Mouse (Mus musculus): Measurements from ENCODE around the gene Kcnc1. TPM values are rescaled to one million over a fixed set of nuclear protein-coding genes. Genes with fewer than 3 reads are reported as not detected.

The Kcnc1 gene
- polyA plus RNA-seq, 1 experiment from 2014 or later, result 0.14 TPM

DNA sequence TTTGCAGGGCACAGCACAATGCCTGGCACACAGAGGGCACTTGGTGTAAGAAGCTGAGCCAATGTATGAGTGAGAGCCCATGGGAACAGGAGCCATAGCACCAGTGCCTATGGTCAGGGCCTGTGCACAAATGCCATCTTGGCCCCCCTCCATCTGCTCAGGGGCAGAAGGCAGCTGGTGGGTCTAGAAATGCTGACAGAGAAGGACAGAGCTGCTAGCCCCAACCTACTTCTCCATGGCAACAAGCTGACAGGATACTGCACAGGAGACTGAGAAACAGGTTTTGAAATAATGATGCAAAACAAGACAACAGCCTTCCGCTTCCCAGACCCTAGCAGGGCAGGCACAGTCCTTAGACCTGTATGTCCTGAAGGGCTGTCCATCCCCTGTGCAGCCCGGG, 62.9 kb downstream of the Kcnc1 start:
- Histone ChIP-seq H3K4me2 (no peak overlapping the region), H3K27ac (no peak overlapping the region), H3K36me3 (no peaks in the 10 kb centered on the region), H3K4me1 (replicated peaks) (no peaks in the 10 kb centered on the region), H3K27me3 (no peaks in the 10 kb centered on the region), H3K9me3 (replicated peaks) (no peaks in the 10 kb centered on the region), H3K9ac (no peak overlapping the region), H3K4me3 (replicated peaks) (no peak overlapping the region)
- WGBS (ENCODE audit: insufficient replicate concordance), result 58% methylated on average over 2 of the region's 2 CpGs
- DNase-seq, result no peak
- ATAC-seq (ENCODE audit: low read depth), result no peak

DNA sequence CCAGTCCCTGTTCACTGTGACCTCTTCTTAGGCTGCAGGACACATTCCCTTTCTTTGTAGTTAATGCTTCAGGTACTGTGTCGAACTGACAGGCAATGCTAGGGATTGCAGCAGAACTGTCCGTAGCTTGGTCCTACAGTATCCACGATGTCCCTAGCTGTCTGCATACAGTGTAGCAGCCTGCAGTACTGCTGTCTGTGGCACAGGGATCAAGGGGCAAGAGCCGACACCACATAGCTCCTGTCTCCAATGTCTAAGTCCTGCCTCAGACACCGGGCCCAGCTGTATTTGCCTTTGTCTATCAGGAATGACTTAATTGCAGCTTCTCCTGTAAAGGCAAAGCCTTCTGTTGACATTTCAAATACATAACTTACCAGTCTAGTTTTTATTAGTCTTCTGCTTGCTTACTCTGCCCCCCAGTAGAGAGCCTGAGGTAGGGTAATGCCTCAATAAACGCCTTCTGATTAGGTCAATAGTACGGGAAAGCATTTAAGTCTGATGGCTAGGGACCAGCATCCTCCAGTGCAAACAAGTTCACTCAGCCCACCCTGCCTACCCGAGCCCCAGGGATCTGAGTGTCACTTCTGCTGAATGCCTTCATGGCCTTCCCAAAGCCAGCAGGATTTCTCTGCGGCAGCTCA, 63.4 kb downstream of the Kcnc1 start:
- no peaks in the 10 kb centered on the region for H3K27me3 ChIP-seq
- WGBS (ENCODE audit: insufficient replicate concordance), result 71% methylated on average over 9 of the region's 9 CpGs
- no peaks in the 10 kb centered on the region for H3K9me3 ChIP-seq (replicated peaks)
- no peak overlapping the region for H3K4me3 ChIP-seq (replicated peaks)
- H3K4me1 ChIP-seq (replicated peaks), result no peaks in the 10 kb centered on the region
- no peak overlapping the region for H3K9ac ChIP-seq
- DNase-seq (no peak), ATAC-seq (ENCODE audit: low read depth) (no peak)
- no peaks in the 10 kb centered on the region for H3K36me3 ChIP-seq
- no peak overlapping the region for H3K4me2 ChIP-seq
- no peak overlapping the region for H3K27ac ChIP-seq

DNA sequence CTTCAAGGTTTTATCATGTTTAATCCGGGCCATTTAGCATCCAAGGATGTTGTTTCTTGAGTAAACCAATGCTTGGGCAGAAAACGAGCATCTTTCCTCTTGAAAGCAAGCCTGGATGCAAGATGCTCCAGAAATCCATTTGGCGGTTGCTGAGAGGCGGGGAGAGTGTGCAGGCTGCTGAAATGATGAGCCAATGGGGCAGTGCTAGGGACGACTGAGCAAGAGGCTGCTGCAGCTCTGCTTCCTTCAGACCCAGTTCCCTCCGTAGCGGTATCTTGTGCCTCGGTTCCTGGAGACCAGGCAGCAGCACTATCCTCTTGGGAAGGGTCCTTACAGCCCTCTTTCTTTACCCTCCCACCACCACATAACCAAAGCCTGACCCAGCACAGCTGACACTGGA, 66.0 kb downstream of the Kcnc1 start:
- Histone ChIP-seq H3K4me2 (no peak overlapping the region), H3K36me3 (no peaks in the 10 kb centered on the region), H3K27ac (no peak overlapping the region), H3K27me3 (no peaks in the 10 kb centered on the region), H3K4me1 (replicated peaks) (no peaks in the 10 kb centered on the region), H3K9me3 (replicated peaks) (no peaks in the 10 kb centered on the region), H3K9ac (no peak overlapping the region), H3K4me3 (replicated peaks) (no peak overlapping the region)
- WGBS (ENCODE audit: insufficient replicate concordance), result 61% methylated on average over 8 of the region's 8 CpGs
- ATAC-seq (ENCODE audit: low read depth) (no peak), DNase-seq (no peak)

DNA sequence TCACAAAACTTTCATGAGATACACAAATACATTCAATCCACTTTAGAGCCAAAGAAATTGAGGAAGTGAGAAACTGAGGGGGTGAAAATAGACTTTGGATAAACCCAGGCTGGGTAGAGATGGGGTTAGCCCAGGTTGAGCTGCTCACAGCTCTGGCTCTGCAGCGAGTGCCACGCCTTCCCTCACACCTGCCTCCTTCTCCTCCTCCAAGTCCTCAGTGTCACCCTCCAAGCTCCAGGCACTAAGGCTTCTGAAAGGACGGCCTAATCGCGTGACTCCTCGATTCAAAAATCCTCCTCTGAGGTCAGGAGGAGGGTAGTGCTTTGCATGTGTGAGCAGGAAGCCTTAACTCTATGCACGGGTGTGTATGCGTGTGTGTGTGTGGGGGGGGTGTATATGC, 66.8 kb downstream of the Kcnc1 start:
- Histone ChIP-seq H3K27me3 (no peaks in the 10 kb centered on the region), H3K9me3 (replicated peaks) (no peaks in the 10 kb centered on the region), H3K27ac (no peak overlapping the region), H3K4me2 (no peak overlapping the region), H3K4me3 (replicated peaks) (no peak overlapping the region), H3K36me3 (no peaks in the 10 kb centered on the region), H3K9ac (no peak overlapping the region), H3K4me1 (replicated peaks) (no peaks in the 10 kb centered on the region)
- no peak for DNase-seq
- WGBS (ENCODE audit: insufficient replicate concordance), result 69% methylated on average over 8 of the region's 8 CpGs
- no peak for ATAC-seq (ENCODE audit: low read depth)

DNA sequence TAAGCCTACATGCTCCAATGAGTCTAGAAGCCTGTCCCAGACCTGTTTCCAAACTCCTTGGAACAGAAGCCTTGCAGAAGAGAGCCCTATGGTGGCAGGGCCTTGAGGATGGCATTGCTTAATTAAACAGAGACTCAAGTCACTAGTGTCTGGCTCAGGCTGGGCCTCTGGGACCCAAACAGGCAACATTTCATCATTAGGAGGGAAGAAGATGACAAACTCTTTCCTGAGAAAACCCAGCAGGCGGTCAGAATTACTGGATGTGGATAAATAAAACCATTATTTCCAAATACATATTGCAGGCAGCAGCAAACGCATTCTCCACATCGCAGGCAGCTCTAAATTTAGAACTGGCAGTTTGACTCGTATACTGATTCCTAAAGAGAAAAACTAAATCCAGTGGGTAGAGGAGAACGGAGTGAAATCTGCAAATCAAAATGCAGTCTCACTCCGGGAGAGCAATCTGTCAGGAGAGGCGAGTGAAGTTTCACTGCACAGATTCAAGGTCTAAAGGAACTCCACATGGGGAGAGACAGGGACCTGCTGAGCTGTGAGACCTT, 70.2 kb downstream of the Kcnc1 start:
- H3K27ac ChIP-seq, result no peak overlapping the region
- WGBS (ENCODE audit: insufficient replicate concordance), result 58% methylated on average over 7 of the region's 7 CpGs

DNA sequence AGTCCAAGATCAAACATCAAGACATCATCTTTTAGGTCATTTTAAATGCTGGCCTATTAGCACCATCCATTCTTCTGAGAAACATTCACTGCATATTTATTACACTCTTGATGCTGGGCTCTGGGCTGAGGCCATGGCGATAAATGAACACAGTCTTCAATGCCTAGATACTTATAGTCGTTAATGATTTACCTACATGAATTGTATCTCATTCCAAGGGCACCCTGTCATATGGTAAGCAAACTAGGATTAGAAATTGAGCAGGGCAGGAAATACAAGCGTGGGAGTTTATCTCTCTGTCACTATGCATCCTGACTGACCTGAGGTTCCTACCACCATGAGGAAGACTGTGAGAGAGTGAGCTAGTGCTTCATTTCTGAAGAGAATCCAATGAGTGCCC, 73.2 kb downstream of the Kcnc1 start:
- ATAC-seq (ENCODE audit: low read depth) (no peak), DNase-seq (no peak)
- Histone ChIP-seq H3K4me1 (replicated peaks) (no peaks in the 10 kb centered on the region), H3K9ac (no peak overlapping the region), H3K4me3 (replicated peaks) (no peak overlapping the region), H3K36me3 (no peaks in the 10 kb centered on the region), H3K9me3 (replicated peaks) (no peaks in the 10 kb centered on the region), H3K27ac (no peak overlapping the region), H3K4me2 (no peak overlapping the region), H3K27me3 (no peaks in the 10 kb centered on the region)
- WGBS (ENCODE audit: insufficient replicate concordance), result 48% methylated on average over 3 of the region's 3 CpGs

More for the DNA sequence above, 70.2 kb downstream of the Kcnc1 start:
- DNase-seq (no peak), ATAC-seq (ENCODE audit: low read depth) (no peak)
- Histone ChIP-seq H3K9ac (no peak overlapping the region), H3K4me3 (replicated peaks) (no peak overlapping the region), H3K4me1 (replicated peaks) (no peaks in the 10 kb centered on the region), H3K36me3 (no peaks in the 10 kb centered on the region), H3K4me2 (no peak overlapping the region), H3K27me3 (no peaks in the 10 kb centered on the region), H3K9me3 (replicated peaks) (no peaks in the 10 kb centered on the region)

DNA sequence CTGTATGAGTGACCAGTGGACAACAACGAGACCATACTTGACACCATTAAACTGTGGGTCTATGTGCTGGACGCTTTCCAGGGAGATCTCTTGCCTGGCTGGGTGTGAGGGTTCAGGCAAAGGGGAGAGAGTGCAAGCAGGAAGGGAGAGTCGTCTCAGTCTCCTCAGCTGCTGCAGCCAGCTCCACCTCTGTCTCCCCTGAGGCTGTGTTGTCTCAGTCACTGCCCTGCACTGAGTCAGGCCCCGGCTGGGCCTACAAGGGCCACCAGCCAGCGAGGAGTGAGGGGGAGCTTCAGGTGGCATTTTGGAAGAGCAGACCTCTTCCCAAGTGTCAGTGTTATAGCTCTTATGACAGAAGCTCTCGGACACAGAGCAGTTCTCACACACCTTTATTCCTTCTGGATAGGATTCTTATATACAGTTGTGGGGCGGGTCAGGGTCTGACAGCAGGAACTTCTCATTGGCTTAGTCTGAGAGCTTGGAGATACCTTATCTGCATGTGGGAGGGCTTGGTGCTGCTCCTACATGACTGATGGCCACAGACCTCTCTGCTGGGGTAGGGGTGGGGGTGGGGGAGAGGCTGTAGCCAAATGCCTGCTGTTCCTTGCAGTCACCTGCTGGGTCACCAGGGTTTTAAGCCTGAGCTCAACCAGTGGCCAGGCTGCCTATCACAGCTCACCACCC, 74.9 kb downstream of the Kcnc1 start:
- H3K27ac ChIP-seq, result no peak overlapping the region
- ATAC-seq (ENCODE audit: low read depth), result no peak
- H3K4me1 ChIP-seq (replicated peaks), result no peaks in the 10 kb centered on the region
- no peaks in the 10 kb centered on the region for H3K36me3 ChIP-seq
- H3K27me3 ChIP-seq, result no peaks in the 10 kb centered on the region
- no peak overlapping the region for H3K9ac ChIP-seq
- DNase-seq, result no peak
- WGBS (ENCODE audit: insufficient replicate concordance), result 49% methylated on average over 7 of the region's 7 CpGs
- no peak overlapping the region for H3K4me3 ChIP-seq (replicated peaks)
- H3K9me3 ChIP-seq (replicated peaks), result no peaks in the 10 kb centered on the region
- H3K4me2 ChIP-seq, result no peak overlapping the region

DNA sequence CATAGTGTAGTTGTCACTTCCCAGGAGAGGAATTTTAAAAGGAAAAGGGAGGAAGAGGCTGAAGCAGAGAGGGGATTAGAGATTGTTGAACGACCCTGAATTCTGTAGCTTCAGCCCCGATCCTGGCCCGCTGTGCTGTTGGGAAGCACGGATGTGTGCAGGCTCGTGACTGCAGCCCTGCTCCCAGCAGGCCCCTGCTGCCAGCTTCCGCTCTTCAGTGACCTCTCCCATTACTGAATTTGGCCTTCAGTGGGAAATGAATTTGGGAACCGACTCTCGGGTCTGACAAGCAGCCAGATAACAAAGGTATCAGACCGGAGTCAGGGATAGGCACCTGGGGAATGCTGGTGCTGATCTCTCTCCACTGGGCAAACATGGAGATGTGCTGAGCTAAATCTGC, 76.8 kb downstream of the Kcnc1 start:
- Histone ChIP-seq H3K4me1 (replicated peaks) (no peaks in the 10 kb centered on the region), H3K27ac (no peak overlapping the region), H3K9ac (no peak overlapping the region), H3K27me3 (no peaks in the 10 kb centered on the region), H3K4me2 (no peak overlapping the region), H3K4me3 (replicated peaks) (no peak overlapping the region), H3K9me3 (replicated peaks) (no peaks in the 10 kb centered on the region), H3K36me3 (no peaks in the 10 kb centered on the region)
- ATAC-seq (ENCODE audit: low read depth) (no peak), DNase-seq (no peak)
- 38% methylated on average over 9 of the region's 9 CpGs for WGBS (ENCODE audit: insufficient replicate concordance)

DNA sequence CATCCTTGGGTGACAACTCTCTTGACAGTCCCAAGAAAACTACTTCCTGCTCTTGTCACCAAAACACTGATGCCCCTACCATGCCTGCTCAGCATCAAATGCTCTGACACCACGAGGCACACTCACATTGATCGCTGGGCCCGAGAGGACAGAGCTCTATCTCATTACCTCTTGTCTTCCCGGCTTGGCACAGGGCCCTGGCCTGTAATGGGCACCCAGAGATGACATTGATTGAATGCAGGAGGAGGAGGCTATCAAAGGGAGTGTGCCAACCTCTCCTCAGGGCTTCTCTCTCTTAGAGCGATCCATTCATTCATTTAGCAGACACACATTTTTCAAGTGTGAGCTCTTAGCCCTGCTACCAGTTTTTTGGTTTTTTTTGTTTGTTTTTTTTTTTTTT, 79.2 kb downstream of the Kcnc1 start:
- DNase-seq (no peak), ATAC-seq (ENCODE audit: low read depth) (no peak)
- no peaks in the 10 kb centered on the region for H3K4me1 ChIP-seq (replicated peaks)
- H3K36me3 ChIP-seq, result no peaks in the 10 kb centered on the region
- H3K9ac ChIP-seq, result no peak overlapping the region
- no peak overlapping the region for H3K27ac ChIP-seq
- H3K4me2 ChIP-seq, result no peak overlapping the region
- H3K9me3 ChIP-seq (replicated peaks), result no peaks in the 10 kb centered on the region
- H3K4me3 ChIP-seq (replicated peaks), result no peak overlapping the region
- WGBS (ENCODE audit: insufficient replicate concordance), result 77% methylated on average over 5 of the region's 5 CpGs
- H3K27me3 ChIP-seq, result no peaks in the 10 kb centered on the region

DNA sequence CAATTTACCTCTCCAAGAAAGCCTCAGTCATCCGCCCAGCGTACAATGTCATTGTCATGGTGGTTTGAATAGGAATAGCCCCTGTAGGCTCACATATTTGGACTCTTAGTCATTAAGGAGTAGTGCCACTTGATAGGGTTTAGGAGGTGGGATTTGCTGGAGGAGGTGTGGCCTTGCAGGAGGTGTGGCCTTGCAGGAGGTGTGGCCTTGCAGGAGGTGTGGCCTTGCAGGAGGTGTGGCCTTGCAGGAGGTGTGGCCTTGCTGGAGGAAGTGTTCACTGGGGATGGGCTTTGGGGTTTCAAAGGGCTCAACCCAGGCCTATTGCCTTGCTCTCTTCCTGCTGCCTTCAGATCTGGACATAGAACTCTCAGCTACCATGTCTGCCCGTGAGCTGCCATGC, 81.2 kb downstream of the Kcnc1 start:
- ATAC-seq (ENCODE audit: low read depth) (no peak), DNase-seq (no peak)
- 81% methylated on average over 3 of the region's 3 CpGs for WGBS (ENCODE audit: insufficient replicate concordance)
- Histone ChIP-seq H3K27me3 (no peaks in the 10 kb centered on the region), H3K4me3 (replicated peaks) (no peak overlapping the region), H3K36me3 (no peaks in the 10 kb centered on the region), H3K4me1 (replicated peaks) (peaks cover 9% of the 10 kb centered on the region; the same call in 1 of the 2 replicates), H3K4me2 (no peak overlapping the region), H3K9me3 (replicated peaks) (no peaks in the 10 kb centered on the region), H3K27ac (no peak overlapping the region), H3K9ac (no peak overlapping the region)

DNA sequence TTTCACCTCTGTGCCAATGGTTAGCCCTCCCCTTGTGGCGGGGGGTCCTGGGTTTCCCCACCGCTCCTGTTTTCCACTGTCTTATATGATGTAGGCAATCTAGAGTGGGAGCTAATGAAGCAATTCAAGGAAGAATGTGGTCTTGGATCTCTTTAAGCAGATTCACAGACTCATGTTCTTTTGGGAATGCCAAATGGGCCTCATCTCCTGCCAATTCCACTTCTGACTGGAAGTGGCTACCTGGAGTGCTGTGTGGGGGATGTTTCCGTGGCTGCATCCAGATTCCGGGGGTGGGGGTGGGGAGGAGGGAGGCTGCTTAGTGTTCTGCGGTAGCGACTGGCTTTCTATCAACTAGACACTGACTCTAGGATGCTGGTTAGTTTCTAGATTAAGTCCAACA, 83.5 kb downstream of the Kcnc1 start:
- ATAC-seq (ENCODE audit: low read depth), result no peak
- H3K27ac ChIP-seq, result no peak overlapping the region
- WGBS (ENCODE audit: insufficient replicate concordance), result 58% methylated on average over 6 of the region's 6 CpGs
- H3K4me1 ChIP-seq (replicated peaks), result peaks cover 9% of the 10 kb centered on the region; the same call in 1 of the 2 replicates
- no peak for DNase-seq
- no peaks in the 10 kb centered on the region for H3K27me3 ChIP-seq
- no peaks in the 10 kb centered on the region for H3K9me3 ChIP-seq (replicated peaks)
- no peak overlapping the region for H3K4me2 ChIP-seq
- H3K9ac ChIP-seq, result no peak overlapping the region
- H3K4me3 ChIP-seq (replicated peaks), result no peak overlapping the region
- H3K36me3 ChIP-seq, result no peaks in the 10 kb centered on the region

DNA sequence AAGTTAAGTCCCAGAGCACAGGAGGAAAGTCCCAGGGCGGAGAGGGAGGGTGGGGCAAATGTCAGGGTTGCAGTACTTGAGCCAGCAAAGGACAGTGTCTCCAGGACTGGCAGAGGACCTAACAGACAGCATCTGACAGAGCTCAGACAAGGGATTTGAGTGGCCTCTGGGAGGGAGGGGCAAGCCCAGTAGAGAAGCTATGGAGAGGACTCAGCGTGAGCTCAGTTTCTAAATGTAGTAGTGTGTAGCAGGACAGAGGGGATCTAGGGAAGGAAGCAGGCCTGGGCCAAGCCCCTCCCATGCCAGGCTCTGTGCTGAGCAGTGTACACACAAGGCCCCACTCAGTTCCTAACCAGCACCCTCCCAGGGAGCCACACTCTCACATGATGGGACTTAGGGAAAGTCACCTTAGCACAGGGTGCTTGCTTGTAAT, 85.8 kb downstream of the Kcnc1 start:
- WGBS (ENCODE audit: insufficient replicate concordance), result 40% methylated on average over 2 of the region's 2 CpGs
- no peaks in the 10 kb centered on the region for H3K9me3 ChIP-seq (replicated peaks)
- no peaks in the 10 kb centered on the region for H3K36me3 ChIP-seq
- no peaks in the 10 kb centered on the region for H3K27me3 ChIP-seq
- no peak overlapping the region for H3K4me3 ChIP-seq (replicated peaks)
- DNase-seq (no peak), ATAC-seq (ENCODE audit: low read depth) (no peak)
- H3K4me1 ChIP-seq (replicated peaks), result peaks cover 9% of the 10 kb centered on the region; the same call in 1 of the 2 replicates
- H3K27ac ChIP-seq, result no peak overlapping the region
- H3K9ac ChIP-seq, result no peak overlapping the region
- no peak overlapping the region for H3K4me2 ChIP-seq

Measured in liver, embryonic 13.5 days (tissue).